Mouse (Mus musculus): ENCODE data around the gene Rogdi. TPM values are rescaled to one million over a fixed set of nuclear protein-coding genes. Genes with fewer than 3 reads are reported as not detected.

Rogdi gene
- polyA plus RNA-seq, 1 experiment = 50.5 TPM

GRCm38 (mm10) chr16:4976180-4976579 lies 37.2 kb downstream of the Rogdi start:
- Histone ChIP-seq H3K4me2 (ENCODE audit: low read depth) (no peak overlapping the region), H3K27me3 (ENCODE audit: control insufficient read depth, insufficient read depth, insufficient read length) (peaks cover 16% of the 10 kb centered on the region), H3K4me3 (no peak overlapping the region), H3K79me2 (ENCODE audit: control insufficient read depth, insufficient read depth) (no peaks in the 10 kb centered on the region), H3ac (ENCODE audit: control insufficient read depth, insufficient read length) (no peak overlapping the region), H3K36me3 (ENCODE audit: control insufficient read depth, insufficient read depth) (no peaks in the 10 kb centered on the region)
- TF ChIP-seq REST (IDR thresholded peaks at IDR 0.05; ENCODE audit: insufficient read depth, insufficient read length) = no peak

GRCm38 (mm10) chr16:4974521-4974920 lies 38.8 kb downstream of the Rogdi start:
- no peaks in the 10 kb centered on the region for H3K79me2 ChIP-seq (ENCODE audit: control insufficient read depth, insufficient read depth)
- H3K4me2 ChIP-seq (ENCODE audit: low read depth) = no peak overlapping the region
- no peak overlapping the region for H3ac ChIP-seq (ENCODE audit: control insufficient read depth, insufficient read length)
- no peaks in the 10 kb centered on the region for H3K36me3 ChIP-seq (ENCODE audit: control insufficient read depth, insufficient read depth)
- H3K4me3 ChIP-seq = no peak overlapping the region
- no peak for TF ChIP-seq TCF3 (IDR thresholded peaks at IDR 0.05; ENCODE audit: insufficient read length, low read depth)
- TF ChIP-seq USF1 (IDR thresholded peaks at IDR 0.05; ENCODE audit: low read depth) = no peak
- no peak for TF ChIP-seq TCF12 (IDR thresholded peaks at IDR 0.05; ENCODE audit: insufficient read depth, poor library complexity, severe bottlenecking)
- TF ChIP-seq REST (IDR thresholded peaks at IDR 0.05; ENCODE audit: insufficient read depth, insufficient read length) = no peak
- TF ChIP-seq MAX (IDR thresholded peaks at IDR 0.05; ENCODE audit: low read depth) = no peak
- TF ChIP-seq POLR2AphosphoS2 (IDR thresholded peaks at IDR 0.05; ENCODE audit: insufficient read length, low read depth) = no peak
- TF ChIP-seq E2F4 (IDR thresholded peaks at IDR 0.05; ENCODE audit: insufficient read depth) = no peak
- no peak for TF ChIP-seq MYOG (IDR thresholded peaks at IDR 0.05; ENCODE audit: control insufficient read depth in 1 of 3, insufficient read depth in 1 of 3, insufficient read length in 2 of 3, low read depth in 2 of 3)
- no peak for TF ChIP-seq CEBPB (IDR thresholded peaks at IDR 0.05; ENCODE audit: insufficient read depth, poor library complexity, severe bottlenecking)
- TF ChIP-seq POLR2A (IDR thresholded peaks at IDR 0.05; ENCODE audit: insufficient read length, low read depth) = no peak
- no peak for TF ChIP-seq SRF (IDR thresholded peaks at IDR 0.05; ENCODE audit: control insufficient read depth, insufficient read length, low read depth)
- TF ChIP-seq MYOD1 (IDR thresholded peaks at IDR 0.05; ENCODE audit: control insufficient read depth in 1 of 3, insufficient read length in 2 of 3, low read depth in 2 of 3) = no peak
- peaks cover 16% of the 10 kb centered on the region for H3K27me3 ChIP-seq (ENCODE audit: control insufficient read depth, insufficient read depth, insufficient read length)

GRCm38 (mm10) chr16:4971626-4972025 lies 41.7 kb downstream of the Rogdi start:
- TF ChIP-seq CEBPB (IDR thresholded peaks at IDR 0.05; ENCODE audit: insufficient read depth, poor library complexity, severe bottlenecking) = no peak
- no peak for TF ChIP-seq SRF (IDR thresholded peaks at IDR 0.05; ENCODE audit: control insufficient read depth, insufficient read length, low read depth)
- TF ChIP-seq USF1 (IDR thresholded peaks at IDR 0.05; ENCODE audit: low read depth) = no peak
- no peak for TF ChIP-seq TCF12 (IDR thresholded peaks at IDR 0.05; ENCODE audit: insufficient read depth, poor library complexity, severe bottlenecking)
- no peak for TF ChIP-seq TCF3 (IDR thresholded peaks at IDR 0.05; ENCODE audit: insufficient read length, low read depth)
- TF ChIP-seq MAX (IDR thresholded peaks at IDR 0.05; ENCODE audit: low read depth) = no peak
- TF ChIP-seq POLR2A (IDR thresholded peaks at IDR 0.05; ENCODE audit: insufficient read length, low read depth) = no peak
- TF ChIP-seq POLR2AphosphoS2 (IDR thresholded peaks at IDR 0.05; ENCODE audit: insufficient read length, low read depth) = no peak
- no peak for TF ChIP-seq MYOD1 (IDR thresholded peaks at IDR 0.05; ENCODE audit: control insufficient read depth in 1 of 3, insufficient read length in 2 of 3, low read depth in 2 of 3)
- TF ChIP-seq REST (IDR thresholded peaks at IDR 0.05; ENCODE audit: insufficient read depth, insufficient read length) = no peak
- TF ChIP-seq MYOG (IDR thresholded peaks at IDR 0.05; ENCODE audit: control insufficient read depth in 1 of 3, insufficient read depth in 1 of 3, insufficient read length in 2 of 3, low read depth in 2 of 3) = no peak
- no peak for TF ChIP-seq E2F4 (IDR thresholded peaks at IDR 0.05; ENCODE audit: insufficient read depth)
- Histone ChIP-seq H3ac (ENCODE audit: control insufficient read depth, insufficient read length) (no peak overlapping the region), H3K79me2 (ENCODE audit: control insufficient read depth, insufficient read depth) (no peaks in the 10 kb centered on the region), H3K27me3 (ENCODE audit: control insufficient read depth, insufficient read depth, insufficient read length) (peaks cover 14% of the 10 kb centered on the region), H3K4me2 (ENCODE audit: low read depth) (no peak overlapping the region), H3K4me3 (no peak overlapping the region), H3K36me3 (ENCODE audit: control insufficient read depth, insufficient read depth) (no peaks in the 10 kb centered on the region)

- no peaks in the 10 kb centered on the region for H3K36me3 ChIP-seq (ENCODE audit: control insufficient read depth, insufficient read depth)
- H3K27me3 ChIP-seq (ENCODE audit: control insufficient read depth, insufficient read depth, insufficient read length) = peaks cover 4% of the 10 kb centered on the region
- no peak overlapping the region for H3K4me3 ChIP-seq
- H3K79me2 ChIP-seq (ENCODE audit: control insufficient read depth, insufficient read depth) = no peaks in the 10 kb centered on the region
- no peak overlapping the region for H3ac ChIP-seq (ENCODE audit: control insufficient read depth, insufficient read length)
- H3K4me2 ChIP-seq (ENCODE audit: low read depth) = no peak overlapping the region
- TF ChIP-seq MYOD1 (IDR thresholded peaks at IDR 0.05; ENCODE audit: control insufficient read depth in 1 of 3, insufficient read length in 2 of 3, low read depth in 2 of 3) (peak in 2 of 3 experiments; percentile 61 to 82), SRF (IDR thresholded peaks at IDR 0.05; ENCODE audit: control insufficient read depth, insufficient read length, low read depth) (no peak), TCF3 (IDR thresholded peaks at IDR 0.05; ENCODE audit: insufficient read length, low read depth) (no peak), POLR2A (IDR thresholded peaks at IDR 0.05; ENCODE audit: insufficient read length, low read depth) (no peak), MAX (IDR thresholded peaks at IDR 0.05; ENCODE audit: low read depth) (no peak), CEBPB (IDR thresholded peaks at IDR 0.05; ENCODE audit: insufficient read depth, poor library complexity, severe bottlenecking) (no peak), MYOG (IDR thresholded peaks at IDR 0.05; ENCODE audit: control insufficient read depth in 1 of 3, insufficient read depth in 1 of 3, insufficient read length in 2 of 3, low read depth in 2 of 3) (peak in 2 of 3 experiments; percentile 31 to 81)
These were observed 44.1 kb downstream of the Rogdi start for GRCm38 (mm10) chr16:4969055-4969843.

- Histone ChIP-seq H3K4me2 (ENCODE audit: low read depth) (no peak overlapping the region), H3K4me3 (no peak overlapping the region), H3K27me3 (ENCODE audit: control insufficient read depth, insufficient read depth, insufficient read length) (no peaks in the 10 kb centered on the region), H3ac (ENCODE audit: control insufficient read depth, insufficient read length) (no peak overlapping the region), H3K79me2 (ENCODE audit: control insufficient read depth, insufficient read depth) (peaks cover 5% of the 10 kb centered on the region), H3K36me3 (ENCODE audit: control insufficient read depth, insufficient read depth) (no peaks in the 10 kb centered on the region)
- TF ChIP-seq POLR2AphosphoS2 (IDR thresholded peaks at IDR 0.05; ENCODE audit: insufficient read length, low read depth) (no peak), SRF (IDR thresholded peaks at IDR 0.05; ENCODE audit: control insufficient read depth, insufficient read length, low read depth) (no peak)
These were observed 44.9 kb downstream of the Rogdi start for GRCm38 (mm10) chr16:4968426-4968825.

All from myocyte (in vitro differentiated cells).